Mouse (Mus musculus) granulocyte monocyte progenitor cell, adult 5-6 weeks (primary cell): Measurements from ENCODE around the gene Pah. TPM values are rescaled to one million over a fixed set of nuclear protein-coding genes. Genes with fewer than 3 reads are reported as not detected.

Experiments used
- ATAC-seq: replicated peaks from 2 replicates; pipeline ENCODE4 v1.8.0; 2016; ENCODE audit warnings: mild to moderate bottlenecking, moderate TSS enrichment, inconsistent platforms; ENCODE audit not compliant: poor library complexity, severe bottlenecking
- total RNA-seq, 2 experiments: library from RNA; stranded (forward) in 1 of 2; stranded (reverse) in 1 of 2; fragments of 200-712, 200-1000 nt in 1 of 2; fragments of >200 nt in 1 of 2; fragmentation: Nextera tagmentation in 1 of 2; gene quantifications; 2 replicates each; pipeline ENCODE4 v1.2.3; 2014 to 2017

Pah gene
- total RNA-seq, 2 experiments from 2014 or later = not detected

DNA sequence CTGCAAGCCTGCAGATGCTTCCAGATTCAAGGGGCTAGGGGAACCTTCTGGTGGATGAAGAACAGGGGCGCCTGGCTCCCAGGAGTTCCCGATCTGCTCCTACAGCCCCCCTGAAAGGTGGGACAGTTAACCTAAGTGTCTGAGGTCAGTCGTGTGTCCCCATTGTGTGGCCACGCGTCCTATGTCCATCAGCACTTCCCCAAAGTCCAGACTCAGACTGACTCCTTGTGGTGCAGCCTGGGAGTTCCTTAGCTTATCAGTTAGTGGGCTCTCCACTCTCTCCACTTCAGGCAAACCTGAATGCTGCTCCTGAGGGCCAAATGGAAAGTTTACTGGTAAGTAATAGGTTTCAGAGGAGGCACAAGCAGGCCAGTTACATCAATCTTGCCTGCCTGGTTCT, 19.3 kb upstream of the Pah start:
- no peak for ATAC-seq

DNA sequence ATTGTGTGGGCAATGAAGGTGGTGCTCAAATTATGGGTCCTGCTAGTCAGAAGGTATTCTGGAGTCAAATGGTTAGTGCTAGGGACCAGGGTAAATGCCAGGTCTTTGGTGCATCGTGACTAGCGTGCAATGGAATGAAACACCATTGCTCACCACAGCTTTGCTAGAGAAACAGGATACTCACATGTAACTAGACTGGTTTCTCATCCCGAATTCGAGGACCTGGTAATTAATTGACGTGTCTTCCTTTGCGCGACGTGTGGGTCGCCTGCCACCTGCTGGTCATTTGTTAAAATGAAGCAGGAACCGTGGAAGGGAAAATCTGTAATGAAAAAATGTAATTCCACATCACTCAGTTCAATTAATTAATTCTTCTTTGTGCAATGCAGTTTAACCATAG, 17.6 kb upstream of the Pah start:
- peak; percentile 72 for ATAC-seq

DNA sequence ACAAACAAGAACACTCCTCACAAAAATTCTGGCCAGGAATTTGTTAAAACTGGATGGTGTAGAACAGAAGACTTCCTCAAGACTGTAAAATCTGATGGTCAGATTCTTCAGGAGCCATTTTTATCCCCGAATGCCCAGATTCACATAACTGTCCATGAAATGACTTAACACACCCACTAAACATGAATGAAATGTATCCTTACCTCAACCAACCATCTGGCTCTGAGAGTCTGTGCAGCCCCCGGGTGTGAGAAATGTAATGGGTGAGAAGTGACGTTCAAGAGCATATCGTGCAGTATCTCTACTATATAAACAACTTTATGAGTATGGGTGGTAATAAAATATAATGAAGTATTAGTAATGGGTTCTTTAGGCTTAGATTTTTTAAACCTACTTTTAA, 13.0 kb upstream of the Pah start:
- ATAC-seq = no peak

DNA sequence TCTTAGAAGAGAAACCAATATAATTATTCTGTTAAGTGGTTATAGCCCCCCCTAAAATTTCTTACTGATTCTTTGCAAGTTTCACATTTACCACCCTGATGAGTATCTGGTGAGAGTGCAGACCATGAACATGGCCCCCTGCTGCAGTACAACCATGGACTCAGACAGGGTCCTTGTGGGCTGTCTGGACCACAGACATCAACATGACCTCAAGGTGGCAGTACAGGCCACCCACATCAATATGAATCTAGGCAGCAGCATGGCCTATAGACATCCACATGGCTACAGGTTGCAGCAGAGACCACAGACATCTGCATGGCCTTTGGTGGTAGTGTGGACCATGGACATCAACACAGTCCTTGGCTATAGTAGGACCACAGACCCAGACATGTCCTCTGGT, 8.5 kb upstream of the Pah start:
- no peak for ATAC-seq

DNA sequence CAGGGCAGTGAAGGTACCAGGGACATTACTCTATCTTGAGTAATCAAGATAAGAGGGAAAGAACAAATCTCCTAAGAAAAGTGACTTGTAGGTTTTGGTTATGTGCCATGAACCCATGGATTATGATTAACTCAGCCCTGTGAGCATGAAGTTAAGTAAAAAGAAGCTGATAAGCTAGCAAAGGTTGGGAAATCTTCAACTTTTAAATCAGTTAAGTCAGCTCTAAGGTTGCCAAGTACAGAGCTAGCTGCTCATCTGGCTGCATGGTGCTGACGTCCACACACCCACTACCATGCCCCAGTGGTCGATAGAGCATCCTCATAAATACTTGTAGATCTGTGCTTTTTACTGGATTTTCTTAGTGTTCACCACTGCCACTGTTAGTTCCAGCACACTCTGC, 3.0 kb upstream of the Pah start:
- ATAC-seq = no peak

DNA sequence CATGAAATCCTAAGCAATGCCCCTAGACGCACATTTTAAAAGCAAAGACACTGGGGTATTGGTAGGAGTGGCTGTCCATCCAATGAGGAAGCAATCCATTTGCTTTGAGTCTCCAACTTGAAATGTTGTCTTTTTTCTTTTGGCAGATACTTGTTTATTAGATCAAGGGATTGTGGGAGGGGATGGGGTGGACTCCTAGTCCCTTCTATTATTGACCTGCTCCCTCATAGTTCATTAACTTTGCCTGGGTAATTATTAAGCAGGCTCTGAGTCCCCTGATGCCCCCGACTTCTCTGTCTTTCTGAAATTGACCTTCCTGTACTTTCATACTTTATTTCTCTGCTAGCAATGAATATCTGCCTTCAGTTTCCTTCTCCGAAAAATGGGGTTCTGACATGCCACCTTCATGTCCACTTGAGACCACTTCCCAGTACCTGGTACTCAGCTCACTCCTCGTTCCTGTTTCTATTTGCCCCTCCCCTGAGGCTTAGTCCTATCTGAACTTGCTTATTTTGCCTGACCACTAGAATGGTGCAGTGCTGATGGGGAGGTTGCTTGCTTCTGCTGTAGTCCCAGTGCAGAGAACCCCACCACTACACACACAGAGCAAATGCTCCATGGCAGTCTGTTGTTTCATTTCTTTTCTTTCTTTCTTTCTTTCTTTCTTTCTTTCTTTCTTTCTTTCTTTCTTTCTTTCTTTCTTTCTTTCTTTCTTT, 1.0 kb upstream of the Pah start:
- ATAC-seq = no peak

DNA sequence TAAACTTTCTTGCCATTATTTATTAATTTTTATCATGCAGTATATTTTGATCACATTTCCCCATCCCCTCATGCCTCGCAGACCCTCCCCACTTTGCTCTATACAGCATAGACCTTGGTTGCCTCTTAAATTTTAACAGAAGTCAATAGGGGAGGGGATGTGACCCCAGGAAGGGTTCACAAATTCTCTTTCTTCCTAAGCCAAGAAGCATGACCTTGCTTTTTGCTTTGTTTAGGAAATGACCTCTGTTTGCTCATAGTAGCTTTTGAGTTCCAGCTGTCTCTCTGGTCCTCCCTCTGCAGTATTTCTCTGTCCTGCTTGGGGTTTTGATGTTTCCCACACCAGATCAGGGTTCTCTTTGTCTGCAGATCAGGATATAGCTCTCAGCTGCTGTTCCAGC, 12.6 kb downstream of the Pah start:
- no peak for ATAC-seq

DNA sequence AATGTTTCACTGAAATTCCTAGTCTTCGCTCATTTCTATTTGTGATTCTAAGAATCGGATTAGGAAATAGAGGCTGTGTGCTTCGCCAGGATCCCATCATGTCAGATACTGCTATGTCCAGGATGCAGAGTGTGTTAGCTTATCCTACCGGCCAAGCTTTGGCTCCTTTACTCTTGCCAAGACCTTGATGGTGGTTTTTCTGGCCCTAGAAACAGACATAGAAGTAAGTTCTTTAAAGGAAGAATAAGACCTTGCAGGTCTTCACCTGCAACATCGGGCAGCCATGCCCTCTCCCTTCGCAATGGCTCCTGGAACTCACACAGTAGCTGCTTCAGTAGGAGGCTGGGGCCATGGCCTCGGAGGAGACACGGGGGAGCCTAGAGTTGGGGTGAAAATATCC, 24.2 kb downstream of the Pah start:
- ATAC-seq = no peak

DNA sequence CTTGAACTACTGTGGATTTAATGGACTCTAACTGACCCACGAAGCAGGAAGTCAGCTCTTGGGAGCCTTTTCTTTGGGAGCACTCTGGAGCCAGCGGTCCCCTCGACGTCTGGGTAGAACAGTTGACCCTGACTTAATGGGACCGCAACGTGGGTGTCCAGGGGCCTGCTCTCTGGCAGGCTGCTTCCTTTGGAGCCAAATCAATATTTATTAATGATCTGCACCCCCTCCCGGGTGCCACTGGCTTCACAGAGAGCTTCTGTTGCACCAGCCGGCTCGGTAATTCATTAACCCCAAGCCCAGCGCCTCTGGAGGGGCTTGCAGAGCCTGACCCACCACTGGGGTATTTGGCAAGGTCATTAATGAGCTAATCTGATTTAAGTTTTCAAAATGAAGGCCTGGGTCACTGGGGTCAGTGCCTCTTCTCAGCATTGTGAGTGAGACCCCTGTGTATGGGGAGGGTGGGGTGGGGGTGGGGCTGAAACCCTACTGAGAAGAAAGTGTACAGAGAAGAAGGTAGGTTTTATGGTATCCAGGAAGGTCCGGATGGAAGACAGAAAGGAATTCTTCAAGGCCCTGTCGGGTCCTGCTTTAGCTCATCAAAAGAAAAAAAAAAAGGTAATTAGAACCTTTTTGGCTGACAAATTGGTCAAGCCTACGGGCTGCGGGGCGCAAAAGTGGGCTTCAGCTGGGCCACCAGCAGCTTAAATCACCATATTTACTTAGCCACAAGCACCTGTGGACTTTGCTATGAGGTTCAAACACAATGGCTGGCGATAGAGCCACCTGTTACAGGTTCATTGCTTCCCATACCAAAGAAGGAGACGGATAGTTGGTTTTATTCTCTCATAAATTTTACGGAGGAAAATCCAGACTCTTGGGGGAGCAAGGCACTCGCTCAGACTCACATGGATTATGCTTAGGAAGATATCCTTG, 25.0 kb downstream of the Pah start:
- no peak for ATAC-seq

DNA sequence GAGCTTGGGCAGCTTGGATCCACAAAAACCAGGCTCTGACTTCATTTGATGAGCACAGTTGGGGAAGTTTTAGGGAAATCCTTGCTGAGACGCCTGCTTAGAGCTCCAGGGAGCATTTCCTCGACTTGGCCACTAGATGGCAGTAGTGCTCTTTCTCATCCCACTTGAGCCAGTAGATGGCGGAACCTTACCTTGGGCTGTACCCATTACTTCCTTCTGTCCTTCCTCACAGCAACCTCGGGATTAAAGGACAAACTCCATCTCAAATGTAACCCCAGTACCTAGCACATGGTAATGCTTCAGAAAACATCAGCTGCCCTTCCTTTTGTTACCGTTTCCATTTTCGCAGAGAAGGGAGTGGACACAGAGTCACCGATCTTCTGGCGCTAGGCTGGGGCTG, 31.1 kb downstream of the Pah start:
- ATAC-seq = peak; percentile 94

DNA sequence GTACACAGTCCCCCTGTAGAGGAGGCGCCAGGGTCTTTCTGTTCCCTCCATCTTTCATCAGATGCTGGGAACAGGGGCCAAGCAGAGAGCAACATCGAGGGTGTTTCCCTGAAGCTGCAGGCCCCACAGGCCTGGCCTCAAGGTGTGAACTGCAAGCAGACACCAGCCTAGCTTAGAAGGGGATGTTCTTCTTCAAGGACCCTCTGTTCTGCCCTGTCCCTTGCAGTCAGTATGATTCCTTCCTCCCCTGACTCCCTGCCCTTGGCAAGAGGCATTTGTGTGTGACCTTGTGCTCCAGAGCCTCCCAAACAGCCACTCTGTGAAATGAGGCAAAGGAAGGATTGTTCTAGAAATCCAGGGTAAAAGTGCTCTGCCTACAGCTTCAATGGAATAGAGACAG, 34.8 kb downstream of the Pah start:
- ATAC-seq = no peak

DNA sequence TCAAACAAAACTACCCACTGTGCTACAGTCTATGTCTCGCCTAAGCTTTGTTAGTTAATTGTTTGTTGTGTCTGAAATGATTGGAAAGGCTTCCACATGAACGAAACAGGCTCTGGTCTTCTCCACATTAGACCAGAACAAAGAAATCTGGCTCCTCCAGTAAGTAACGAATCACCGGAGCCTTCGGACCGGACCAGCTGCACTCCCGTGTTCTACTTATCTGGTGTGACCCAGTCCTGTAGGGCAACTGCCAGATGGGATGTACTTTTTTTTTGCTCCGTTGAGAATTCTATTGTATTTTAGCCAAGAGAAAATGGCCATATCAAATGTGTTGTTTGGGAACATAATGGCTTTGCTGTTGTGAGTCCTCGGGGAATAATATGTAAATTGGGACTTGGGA, 42.2 kb downstream of the Pah start:
- ATAC-seq = no peak

DNA sequence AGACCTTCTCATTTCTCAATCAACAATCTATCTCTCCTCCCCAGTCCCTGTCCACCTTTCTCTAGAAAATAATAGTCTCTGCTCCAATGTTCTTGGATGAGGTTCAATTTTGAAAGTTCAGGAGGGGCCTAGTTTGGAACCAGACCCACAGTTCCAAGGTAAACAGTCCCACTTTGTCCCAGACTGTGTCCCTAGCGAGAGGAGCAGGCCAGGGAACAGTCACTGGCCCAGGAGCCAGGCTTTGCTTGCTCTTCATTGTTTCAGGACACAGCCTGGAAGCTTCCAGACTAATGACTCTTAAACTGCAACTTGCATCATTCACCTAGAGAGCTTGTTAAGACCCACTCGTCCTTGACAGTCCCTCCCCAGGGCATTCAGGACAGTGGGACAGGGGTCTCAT, 44.1 kb downstream of the Pah start:
- ATAC-seq = no peak

DNA sequence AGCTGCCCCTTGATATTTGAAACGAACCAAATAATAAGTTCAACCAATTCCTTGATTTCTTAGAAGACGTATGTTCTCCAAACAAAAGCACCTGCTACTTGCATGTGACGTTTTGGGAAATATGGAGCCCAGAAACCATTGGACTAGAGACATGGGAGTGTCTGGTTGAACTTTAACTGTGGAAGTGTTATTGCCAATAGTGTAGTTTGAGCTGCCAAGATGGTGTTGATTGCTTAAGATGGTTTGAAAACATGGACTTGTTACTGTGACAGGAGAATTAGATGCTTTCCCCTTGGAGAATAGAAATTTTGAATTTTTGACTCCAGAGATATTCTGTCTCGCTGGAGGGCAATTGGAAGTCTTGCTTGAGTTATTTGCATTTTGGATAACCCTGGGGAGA, 50.9 kb downstream of the Pah start:
- ATAC-seq = no peak

DNA sequence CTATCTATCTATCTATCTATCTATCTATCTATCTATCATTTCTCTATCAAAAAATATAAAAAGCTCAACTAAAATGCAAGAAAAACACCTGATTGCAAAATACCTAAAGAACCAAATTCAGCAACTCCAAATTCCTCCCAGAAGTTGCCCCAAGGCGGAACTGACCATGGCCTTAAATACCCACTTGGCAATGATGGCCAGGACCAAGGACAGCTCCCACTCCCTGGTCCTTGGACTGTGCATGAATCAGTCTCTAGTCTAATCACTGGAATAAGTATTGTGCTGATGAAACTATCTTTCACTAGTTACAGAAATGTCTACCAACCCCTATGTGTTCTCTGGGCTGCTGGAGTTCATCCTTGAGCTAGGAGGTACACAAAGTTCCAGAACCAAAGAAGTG, 65.1 kb downstream of the Pah start:
- ATAC-seq = no peak

DNA sequence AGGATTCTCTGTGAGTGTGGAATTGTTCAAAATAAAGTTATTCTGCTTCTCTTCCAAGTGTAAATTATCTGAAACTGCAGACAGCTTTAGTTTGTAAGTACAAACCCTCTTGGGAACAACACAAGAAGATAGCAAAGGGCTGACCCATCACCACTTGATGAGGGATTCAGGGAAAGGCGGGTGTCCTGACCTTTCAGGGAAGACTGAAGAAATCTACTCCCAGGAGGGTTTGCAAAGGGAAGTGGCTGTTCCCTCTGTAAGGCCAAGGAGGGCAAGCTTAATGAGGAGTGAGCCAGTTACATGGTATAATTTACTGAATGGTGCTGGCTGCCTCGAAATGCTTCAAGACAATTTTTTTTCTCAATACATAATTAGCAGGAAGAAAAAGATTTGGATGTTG, 72.3 kb downstream of the Pah start:
- ATAC-seq = no peak

DNA sequence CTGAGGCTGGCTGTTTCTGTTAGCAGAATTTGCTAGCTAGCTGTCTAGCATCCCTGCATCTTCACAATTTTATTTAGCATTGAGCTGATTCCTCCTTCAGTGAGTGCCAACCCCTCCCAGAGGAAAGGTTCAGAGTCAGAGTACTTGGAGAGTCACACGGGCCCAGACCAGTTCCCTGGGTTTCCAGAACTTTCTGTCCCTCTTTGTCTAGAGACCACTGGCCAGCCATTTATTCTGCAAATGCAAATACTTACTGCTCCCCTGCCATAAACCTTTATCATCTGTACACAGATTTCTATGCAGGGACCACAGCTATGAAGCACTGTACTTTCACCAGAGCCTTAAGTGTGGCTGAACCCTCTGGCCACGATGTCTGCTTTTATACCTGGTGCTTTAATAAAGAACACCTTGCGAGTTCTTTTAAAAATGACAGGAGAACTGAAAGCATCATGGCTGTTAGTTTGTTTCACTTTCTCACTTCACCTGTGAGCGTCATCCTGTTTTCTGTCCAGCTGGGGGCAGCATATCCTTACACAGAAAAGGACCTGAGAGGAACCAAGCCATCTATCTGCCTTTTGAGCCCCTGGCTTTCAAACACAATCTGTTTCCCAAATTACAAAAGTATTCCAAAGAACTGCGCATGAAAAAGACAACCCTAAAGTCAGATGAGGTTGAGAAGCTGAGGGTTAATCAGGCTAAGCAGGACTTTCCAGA, 74.9 kb downstream of the Pah start:
- peak; percentile 86 for ATAC-seq

DNA sequence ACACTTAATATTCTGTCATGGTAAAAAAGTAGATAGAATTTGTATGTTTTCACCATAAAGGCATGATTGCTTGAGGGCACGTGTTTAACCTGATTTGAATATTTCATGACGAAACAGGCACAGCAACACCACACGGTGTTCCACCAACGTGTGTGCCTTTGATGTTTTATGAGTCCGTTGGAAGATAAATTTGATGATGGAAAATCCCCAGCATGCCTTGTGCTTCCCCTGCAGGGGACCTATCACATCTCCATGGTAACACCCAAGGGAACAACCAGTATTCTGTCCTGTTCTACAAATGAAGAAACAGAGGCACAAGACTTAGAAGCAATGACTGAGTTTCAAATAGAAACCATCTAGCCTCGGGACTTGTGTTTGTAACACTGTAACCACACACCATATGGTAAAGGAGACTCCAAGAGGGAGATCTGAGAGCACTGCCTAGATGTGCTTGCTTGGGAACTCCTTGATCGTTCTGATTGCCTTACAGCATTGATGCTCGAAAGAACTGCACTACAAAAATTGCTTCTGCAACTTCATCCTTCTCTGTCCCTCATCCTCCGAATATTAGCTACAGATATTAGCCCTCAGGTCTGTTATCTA, 75.6 kb downstream of the Pah start:
- ATAC-seq = no peak

DNA sequence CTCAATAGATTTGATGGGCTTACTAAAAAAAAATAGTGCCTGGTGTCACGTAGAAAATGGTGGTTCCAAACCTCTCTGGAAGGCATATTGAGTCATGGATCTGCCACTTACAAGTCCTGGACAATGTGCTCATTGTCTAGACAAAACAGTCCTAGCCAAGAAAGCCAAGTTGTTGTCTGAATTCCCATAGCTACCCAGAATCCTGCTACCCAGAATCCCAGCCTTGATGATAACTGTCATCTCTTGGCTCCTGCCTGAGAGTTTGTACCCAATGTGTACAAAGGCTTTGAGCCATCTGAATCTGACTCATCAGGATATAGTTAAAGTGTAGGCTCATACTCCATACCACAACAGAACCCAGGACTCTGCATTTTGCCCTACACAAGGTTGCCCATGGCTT, 80.6 kb downstream of the Pah start:
- no peak for ATAC-seq

DNA sequence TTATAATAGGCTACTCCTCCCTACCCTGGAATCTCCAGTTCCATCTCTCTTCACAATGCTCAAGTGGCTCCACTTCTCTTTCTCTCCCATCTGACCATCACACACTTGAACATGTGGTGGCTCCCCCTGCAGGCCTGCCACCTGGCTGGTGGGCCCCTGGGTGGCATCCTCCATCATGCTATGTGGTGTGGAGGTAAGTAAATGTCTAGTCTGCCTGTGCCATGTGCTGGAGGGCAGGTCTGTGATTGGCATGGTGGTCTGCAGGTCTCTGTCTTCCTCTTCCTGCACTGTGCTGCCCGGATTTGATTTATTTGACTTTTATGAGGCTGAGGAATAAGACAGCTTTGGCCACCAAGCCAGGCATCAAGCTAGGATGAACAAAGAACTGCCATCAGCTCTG, 103.6 kb downstream of the Pah start:
- no peak for ATAC-seq
